Mouse (Mus musculus) erythroblast, embryonic 14.5 days (primary cell): ENCODE measurements at regions not wholly inside any gene's neighbourhood (a gene's known extent, or its start where the extent isn't known, plus 50 kb on each side); places are given as distances from the start of the nearest gene placed in this dataset.

Source experiments
- H3K27me3 ChIP-seq: 2 replicates; pipeline ENCODE4 v1.6.1; 2012; ENCODE audit warnings: inconsistent platforms; ENCODE audit not compliant: control insufficient read depth
- H3K36me3 ChIP-seq: 2 replicates; pipeline ENCODE4 v1.6.1; 2012; ENCODE audit warnings: mild to moderate bottlenecking, inconsistent platforms; ENCODE audit not compliant: control insufficient read depth
- H3K4me1 ChIP-seq: 2 replicates; pipeline ENCODE4 v1.6.1; 2012; ENCODE audit warnings: inconsistent platforms; ENCODE audit not compliant: control insufficient read depth
- H3K4me3 ChIP-seq: replicated peaks from 2 replicates; pipeline ENCODE3; 2012; ENCODE audit warnings: moderate library complexity, mild to moderate bottlenecking, inconsistent platforms
- H3K9me3 ChIP-seq: 2 replicates; pipeline ENCODE4 v1.6.1; 2012; ENCODE audit warnings: low read length, inconsistent platforms, mixed read lengths; ENCODE audit not compliant: control insufficient read depth
- GATA1 ChIP-seq: IDR thresholded peaks from 2 replicates; pipeline ENCODE4 v1.6.1; 2012; ENCODE audit warnings: low read length, inconsistent platforms, mixed read lengths
- TAL1 ChIP-seq: IDR thresholded peaks from 3 replicates; pipeline ENCODE4 v1.6.1; 2012; ENCODE audit warnings: low read length, inconsistent platforms, mixed read lengths

DNA sequence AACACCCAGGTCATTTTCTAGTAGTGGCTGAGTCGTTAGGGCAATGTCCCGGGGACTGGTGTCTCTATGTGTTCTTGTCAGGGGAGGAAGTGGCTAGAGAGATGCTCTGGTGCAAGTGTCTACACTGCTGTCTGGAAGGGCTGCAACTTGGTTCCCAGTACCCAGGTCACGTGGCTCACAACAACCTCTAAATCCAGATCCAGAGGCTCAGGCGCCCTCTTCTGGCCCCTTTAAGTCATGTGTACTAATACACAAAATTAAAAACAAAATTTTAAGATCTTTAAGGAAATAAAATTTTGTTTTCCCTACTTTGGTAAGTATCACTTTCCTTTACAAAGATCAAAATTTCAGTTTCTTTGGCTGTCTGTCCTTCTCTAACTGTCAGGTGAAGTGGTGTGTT is 169.4 kb downstream of the Bcl11a start:
- no peak for TF ChIP-seq TAL1
- no peak for TF ChIP-seq GATA1

DNA sequence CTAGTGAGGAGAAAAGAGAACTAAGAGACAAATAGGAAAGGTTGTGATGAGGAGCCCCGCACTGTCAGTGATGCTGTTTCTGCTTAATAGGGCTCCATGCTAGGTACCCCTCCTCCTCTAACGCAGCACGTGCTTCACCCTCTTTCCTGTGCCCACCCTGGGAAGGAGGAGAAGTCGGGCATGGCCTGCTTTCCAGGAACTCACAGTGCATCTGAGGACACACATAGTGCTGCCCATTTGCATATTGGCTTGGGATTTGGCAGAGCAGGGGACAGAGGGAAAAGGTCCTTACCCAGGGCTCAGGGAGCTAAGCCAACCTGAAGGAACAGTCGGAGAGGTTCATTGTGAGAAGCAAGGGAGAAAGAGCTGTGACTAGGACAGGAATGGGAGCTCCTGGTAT is 173.7 kb downstream of the Bcl11a start:
- Histone ChIP-seq H3K4me3 (no peak overlapping the region), H3K9me3 (peaks cover 4% of the 10 kb centered on the region), H3K36me3 (no peaks in the 10 kb centered on the region), H3K27me3 (no peaks in the 10 kb centered on the region; the same call in 1 of the 2 replicates), H3K4me1 (no peaks in the 10 kb centered on the region)
- no peak for TF ChIP-seq GATA1
- no peak for TF ChIP-seq TAL1

More for the DNA sequence above, 169.4 kb downstream of the Bcl11a start:
- Histone ChIP-seq H3K9me3 (peaks cover 4% of the 10 kb centered on the region), H3K27me3 (peaks cover 7% of the 10 kb centered on the region), H3K36me3 (no peaks in the 10 kb centered on the region), H3K4me3 (no peak overlapping the region), H3K4me1 (no peaks in the 10 kb centered on the region)

- H3K4me3 ChIP-seq = no peak overlapping the region
- H3K36me3 ChIP-seq = no peaks in the 10 kb centered on the region
- no peaks in the 10 kb centered on the region for H3K27me3 ChIP-seq
- H3K4me1 ChIP-seq = no peaks in the 10 kb centered on the region
- H3K9me3 ChIP-seq = no peaks in the 10 kb centered on the region
- TF ChIP-seq GATA1 = no peak
- TF ChIP-seq TAL1 = no peak
Measured at GRCm38 (mm10) chr11:24255201-24256060, 177.6 kb downstream of the Bcl11a start.

- H3K36me3 ChIP-seq = no peaks in the 10 kb centered on the region
- H3K27me3 ChIP-seq = no peaks in the 10 kb centered on the region
- H3K4me1 ChIP-seq = no peaks in the 10 kb centered on the region
Measured at GRCm38 (mm10) chr11:24257741-24258140, 179.9 kb downstream of the Bcl11a start.

GRCm38 (mm10) chr11:24258340-24258739 is 180.5 kb downstream of the Bcl11a start:
- TF ChIP-seq TAL1 (no peak), GATA1 (no peak)
- no peaks in the 10 kb centered on the region for H3K27me3 ChIP-seq
- H3K9me3 ChIP-seq = no peaks in the 10 kb centered on the region
- H3K4me1 ChIP-seq = no peaks in the 10 kb centered on the region
- no peaks in the 10 kb centered on the region for H3K36me3 ChIP-seq
- no peak overlapping the region for H3K4me3 ChIP-seq

More at GRCm38 (mm10) chr11:24257741-24258140, 179.9 kb downstream of the Bcl11a start:
- no peaks in the 10 kb centered on the region for H3K9me3 ChIP-seq
- no peak overlapping the region for H3K4me3 ChIP-seq
- no peak for TF ChIP-seq TAL1
- no peak for TF ChIP-seq GATA1

DNA sequence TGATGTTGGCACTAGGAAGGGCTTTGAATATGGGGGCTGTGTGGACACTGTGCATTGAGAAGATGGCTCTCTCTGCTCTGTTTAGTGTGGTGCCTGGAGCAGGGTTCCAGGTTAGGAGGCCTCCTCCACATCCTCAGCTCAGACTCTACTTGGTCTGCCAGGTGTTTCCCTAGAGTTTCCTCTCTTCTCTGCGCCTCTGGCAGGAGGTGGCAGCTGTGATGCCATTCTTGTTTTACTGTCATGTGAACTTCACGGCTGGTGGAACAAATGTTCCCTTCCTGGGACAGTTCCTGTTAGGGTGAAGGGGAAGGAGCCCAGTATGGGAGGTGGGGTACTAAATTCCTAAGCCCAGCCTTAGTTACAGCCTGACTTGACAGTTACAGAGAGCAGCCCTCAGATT is 181.8 kb downstream of the Bcl11a start:
- H3K9me3 ChIP-seq = no peaks in the 10 kb centered on the region
- H3K4me1 ChIP-seq = no peaks in the 10 kb centered on the region
- TF ChIP-seq GATA1 (no peak), TAL1 (no peak)
- no peaks in the 10 kb centered on the region for H3K27me3 ChIP-seq
- H3K36me3 ChIP-seq = no peaks in the 10 kb centered on the region
- no peak overlapping the region for H3K4me3 ChIP-seq

DNA sequence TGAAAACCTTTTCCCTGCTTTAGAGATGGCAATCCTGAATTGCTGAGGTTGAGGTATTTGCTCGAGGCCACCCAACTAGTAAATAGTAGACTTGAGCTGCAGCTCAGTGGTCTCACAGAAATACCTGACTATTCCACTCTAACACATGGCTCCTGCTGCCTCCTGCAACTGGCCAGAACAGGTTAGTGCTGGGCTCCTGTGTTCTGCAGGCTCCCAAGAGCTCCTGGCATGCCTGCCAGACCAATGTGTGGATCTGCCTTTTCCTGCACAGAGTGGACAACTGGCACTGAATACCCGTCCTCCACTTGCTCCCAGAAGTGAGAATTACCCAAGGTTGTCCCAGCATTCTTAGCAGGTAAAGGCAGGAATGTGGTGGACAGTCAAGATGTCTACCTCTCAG is 191.2 kb downstream of the Bcl11a start:
- TF ChIP-seq GATA1 (no peak), TAL1 (no peak)
- H3K36me3 ChIP-seq = no peaks in the 10 kb centered on the region
- no peak overlapping the region for H3K4me3 ChIP-seq
- H3K4me1 ChIP-seq = no peaks in the 10 kb centered on the region
- H3K27me3 ChIP-seq = peaks cover 8% of the 10 kb centered on the region
- H3K9me3 ChIP-seq = no peaks in the 10 kb centered on the region

DNA sequence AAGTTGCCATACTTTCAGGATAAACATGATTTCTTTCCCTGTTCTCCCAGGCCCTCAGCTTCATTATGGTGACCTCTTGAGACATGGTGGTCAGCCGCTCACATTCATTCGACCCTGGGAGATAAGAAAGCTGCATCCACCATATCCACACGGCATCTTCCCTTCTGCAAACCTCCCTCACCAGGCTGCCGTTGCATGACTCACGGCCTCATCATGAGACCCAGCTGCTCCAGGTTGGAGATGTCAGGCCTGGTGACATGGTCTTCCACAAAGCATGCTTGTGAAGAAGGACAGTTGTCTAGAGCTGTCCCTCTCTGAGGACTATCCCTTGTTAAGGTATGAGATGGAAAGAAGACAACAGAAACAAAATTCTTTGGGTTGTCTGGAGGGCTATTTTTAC is 203.8 kb downstream of the Bcl11a start:
- no peaks in the 10 kb centered on the region for H3K4me1 ChIP-seq
- peaks cover 18% of the 10 kb centered on the region for H3K27me3 ChIP-seq
- no peaks in the 10 kb centered on the region for H3K36me3 ChIP-seq
- no peak overlapping the region for H3K4me3 ChIP-seq
- no peaks in the 10 kb centered on the region for H3K9me3 ChIP-seq
- TF ChIP-seq TAL1 (no peak), GATA1 (no peak)

DNA sequence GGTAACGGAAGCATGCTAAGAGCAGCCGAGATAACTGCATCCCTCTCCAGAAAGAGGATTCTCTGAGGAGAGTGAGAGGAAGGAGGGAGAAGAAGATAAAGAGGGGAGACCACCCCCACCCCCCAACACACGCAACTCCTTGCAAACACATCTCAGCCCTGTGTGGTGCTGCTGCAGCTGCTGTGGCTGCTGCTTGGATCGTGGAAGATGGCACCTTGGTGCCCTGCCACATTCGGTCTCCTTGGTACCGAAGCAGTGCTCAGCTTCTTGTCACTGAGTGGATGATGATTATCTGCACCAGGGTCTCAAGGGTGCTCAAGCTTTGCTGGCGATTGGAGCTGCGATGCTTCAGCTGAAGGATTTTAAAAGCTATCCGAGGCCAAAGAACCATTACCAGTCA is 204.7 kb downstream of the Bcl11a start:
- peaks cover 18% of the 10 kb centered on the region for H3K27me3 ChIP-seq
- no peaks in the 10 kb centered on the region for H3K4me1 ChIP-seq
- H3K4me3 ChIP-seq = no peak overlapping the region
- TF ChIP-seq GATA1 = no peak
- TF ChIP-seq TAL1 = no peak
- no peaks in the 10 kb centered on the region for H3K36me3 ChIP-seq
- no peaks in the 10 kb centered on the region for H3K9me3 ChIP-seq
